Mouse (Mus musculus) forebrain, postnatal 0 days (tissue): ENCODE measurements around the gene Lhx4. TPM values are rescaled to one million over a fixed set of nuclear protein-coding genes. Genes with fewer than 3 reads are reported as not detected.

ENCODE experiments used
- ATAC-seq: fragments of 200-750 bp; cut with Nextera tagmentation; 2 replicates; pipeline ENCODE4 v1.8.0; 2017; ENCODE audit warnings: mild to moderate bottlenecking, moderate library complexity
- DNase-seq: peaks from one replicate; pipeline ENCODE4 v3.0.0-alpha.2; 2015
- H3K27ac ChIP-seq: fragments of 300-500 bp; sonication (generic); 2 replicates; pipeline ENCODE4 v1.5.1; 2014; ENCODE audit warnings: low read depth, mild to moderate bottlenecking, antibody characterized with exemption, low read length, moderate library complexity, mixed read lengths
- H3K27me3 ChIP-seq: fragments of 300-500 bp; sonication (generic); 2 replicates; pipeline ENCODE4 v1.6.1; 2014; ENCODE audit warnings: mild to moderate bottlenecking, low read length, mixed read lengths; ENCODE audit not compliant: insufficient read depth
- H3K36me3 ChIP-seq: fragments of 300-500 bp; sonication (generic); 2 replicates; pipeline ENCODE4 v1.6.1; 2014; ENCODE audit warnings: mild to moderate bottlenecking, moderate library complexity; ENCODE audit not compliant: insufficient read depth
- H3K4me1 ChIP-seq: fragments of 300-500 bp; sonication (generic); 2 replicates; pipeline ENCODE4 v1.6.1; 2014; ENCODE audit warnings: antibody characterized with exemption; ENCODE audit not compliant: insufficient read depth
- H3K4me2 ChIP-seq: fragments of 300-500 bp; sonication (generic); 2 replicates; pipeline ENCODE4 v1.6.1; 2014; ENCODE audit warnings: low read depth, mild to moderate bottlenecking, moderate library complexity
- H3K4me3 ChIP-seq: fragments of 300-500 bp; sonication (generic); 2 replicates; pipeline ENCODE4 v1.5.1; 2014; ENCODE audit warnings: low read depth, low read length, mixed read lengths
- H3K9ac ChIP-seq: fragments of 300-500 bp; sonication (generic); 2 replicates; pipeline ENCODE4 v1.6.1; 2014; ENCODE audit warnings: mild to moderate bottlenecking
- H3K9me3 ChIP-seq: fragments of 300-500 bp; sonication (generic); 2 replicates; pipeline ENCODE4 v1.6.1; 2016; ENCODE audit warnings: low read length
- CTCF ChIP-seq: sonication (generic); IDR thresholded peaks from 2 replicates; pipeline ENCODE4 v1.5.1; 2016; ENCODE audit warnings: antibody characterized with exemption, control low read depth, low read depth
- WGBS: fragments of 180-500 bp; shearing (Covaris S2); extraction: QIAGEN DNeasy Blood & Tissue Kit; methylation state at CpG from one replicate; pipeline ENCODE4 v1.1.7; 2014; 5-methylcytosine and 5-hydroxymethylcytosine counted together
- polyA plus RNA-seq: library from polyadenylated mRNA; unstranded; fragments of >200 nt; fragmentation: Nextera tagmentation; extraction: Ambion mirVana; gene quantifications from 2 replicates; pipeline ENCODE4 v1.2.1, GENCODE M21; 2015
- total RNA-seq: library from RNA; depleted of rRNA; stranded (reverse); fragments of >200 nt; gene quantifications from 2 replicates; pipeline ENCODE4 v1.2.3, GENCODE M21; 2014

Gene Lhx4
- total and polyA plus RNA-seq, 2 experiments from 2014 or later, result 0.11 TPM; not detected in 1

DNA sequence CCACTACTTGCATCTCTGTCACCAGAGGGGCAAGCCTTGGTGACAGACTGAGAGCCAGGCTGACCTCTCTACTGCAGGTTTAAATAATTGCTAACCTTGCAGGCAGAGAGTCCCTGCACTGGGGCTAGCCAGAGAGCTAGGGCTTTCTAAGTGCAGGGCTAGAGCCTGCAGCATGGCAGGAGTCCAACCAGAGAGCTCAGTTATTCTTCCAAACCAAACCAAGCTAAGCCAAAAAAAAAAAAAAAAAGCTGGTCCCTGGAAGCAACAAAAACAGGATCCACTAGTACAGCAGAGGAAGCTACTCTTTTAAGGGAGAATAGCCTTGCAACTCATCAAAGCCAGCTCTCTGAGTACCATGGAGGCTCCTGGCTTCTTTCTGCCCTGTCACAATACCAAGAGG, 50.6 kb downstream of the Lhx4 start:
- peak; percentile 37 for DNase-seq

DNA sequence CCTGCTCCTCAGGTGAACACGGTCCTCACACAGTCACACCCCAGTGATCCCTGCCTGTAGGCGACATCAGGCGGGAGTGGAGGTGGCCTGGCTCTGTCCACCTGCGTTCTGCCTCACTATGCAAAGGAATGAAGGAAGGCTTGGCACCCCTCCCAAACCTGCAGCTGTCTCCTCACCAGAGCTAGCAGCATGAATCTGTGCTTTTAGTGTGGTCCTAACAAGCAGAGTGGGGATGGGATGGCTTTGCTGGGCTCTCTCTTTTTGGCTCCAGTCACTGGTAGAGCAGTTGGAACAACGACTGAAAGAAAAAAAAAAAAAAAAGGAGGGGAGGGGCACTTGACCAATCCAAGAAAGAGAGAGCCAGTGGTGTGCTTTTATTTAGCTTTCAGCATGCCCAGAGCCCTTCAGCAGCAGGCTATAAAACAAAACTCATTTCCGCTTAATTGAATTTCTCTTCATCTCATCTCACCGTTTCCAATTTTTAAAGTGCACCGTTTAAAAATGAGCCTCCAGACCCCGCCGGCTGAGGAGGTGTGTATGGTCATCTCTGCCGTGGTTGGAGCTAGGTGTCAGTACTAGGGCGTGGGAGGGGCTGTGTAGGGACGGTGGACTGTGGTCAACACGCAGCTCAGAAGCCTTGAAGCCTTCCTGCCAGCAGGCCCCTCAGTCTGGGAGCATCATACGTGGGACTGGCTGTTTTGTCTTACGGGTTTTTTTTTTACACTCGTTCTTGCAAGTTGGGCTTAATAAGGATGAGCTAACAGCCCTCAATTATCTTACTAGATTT, 52.9 kb downstream of the Lhx4 start:
- H3K4me1 ChIP-seq, result peaks cover 8% of the 10 kb centered on the region; the same call in 1 of the 2 replicates
- no peak overlapping the region for H3K27ac ChIP-seq
- no peak overlapping the region for H3K9ac ChIP-seq
- H3K9me3 ChIP-seq, result no peaks in the 10 kb centered on the region
- H3K4me2 ChIP-seq, result peak overlapping the region; percentile 23; the same call in 1 of the 2 replicates
- H3K4me3 ChIP-seq, result no peak overlapping the region
- WGBS, result 30% methylated on average over 17 of the region's 17 CpGs
- no peaks in the 10 kb centered on the region for H3K36me3 ChIP-seq
- ATAC-seq (peak; percentile 66), DNase-seq (peak; percentile 38)
- TF ChIP-seq CTCF, result no peak
- H3K27me3 ChIP-seq, result no peaks in the 10 kb centered on the region

More for the DNA sequence above, 50.6 kb downstream of the Lhx4 start:
- H3K9ac ChIP-seq, result no peak overlapping the region
- TF ChIP-seq CTCF, result no peak
- H3K4me2 ChIP-seq, result no peak overlapping the region
- 0 out of 2 replicates have a peak, but pooled peaks cover 8% of the 10 kb centered on the region for H3K4me1 ChIP-seq
- H3K27me3 ChIP-seq, result no peaks in the 10 kb centered on the region
- H3K36me3 ChIP-seq, result no peaks in the 10 kb centered on the region
- no peaks in the 10 kb centered on the region for H3K9me3 ChIP-seq
- H3K27ac ChIP-seq, result no peak overlapping the region
- no peak for ATAC-seq
- H3K4me3 ChIP-seq, result no peak overlapping the region

DNA sequence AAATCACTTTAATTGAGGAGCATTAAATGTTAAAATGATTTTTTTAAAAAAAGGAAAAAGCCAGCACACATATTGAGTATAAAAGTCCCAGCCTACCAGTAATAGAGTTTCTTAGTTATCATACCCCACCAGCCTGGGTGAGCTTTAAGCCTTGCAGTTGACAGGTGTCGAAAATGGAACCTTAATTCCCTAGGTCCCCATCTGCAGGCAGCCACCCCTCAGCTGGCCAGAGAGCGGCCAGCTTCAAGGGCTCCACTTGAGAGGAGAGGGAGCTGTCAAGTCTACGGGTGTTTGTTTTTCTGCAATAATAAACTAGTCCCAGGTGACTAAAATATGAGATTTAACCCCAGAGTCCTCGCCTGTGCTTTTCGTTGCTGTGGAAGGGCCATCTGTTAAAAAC, 58.0 kb downstream of the Lhx4 start:
- Histone ChIP-seq H3K9me3 (no peaks in the 10 kb centered on the region), H3K36me3 (no peaks in the 10 kb centered on the region), H3K9ac (no peak overlapping the region), H3K4me2 (no peak overlapping the region), H3K27ac (no peak overlapping the region), H3K4me1 (peaks cover 7% of the 10 kb centered on the region), H3K4me3 (no peak overlapping the region), H3K27me3 (no peaks in the 10 kb centered on the region)
- 27% methylated on average over 5 of the region's 5 CpGs for WGBS
- DNase-seq, result no peak
- no peak for ATAC-seq
- no peak for TF ChIP-seq CTCF

DNA sequence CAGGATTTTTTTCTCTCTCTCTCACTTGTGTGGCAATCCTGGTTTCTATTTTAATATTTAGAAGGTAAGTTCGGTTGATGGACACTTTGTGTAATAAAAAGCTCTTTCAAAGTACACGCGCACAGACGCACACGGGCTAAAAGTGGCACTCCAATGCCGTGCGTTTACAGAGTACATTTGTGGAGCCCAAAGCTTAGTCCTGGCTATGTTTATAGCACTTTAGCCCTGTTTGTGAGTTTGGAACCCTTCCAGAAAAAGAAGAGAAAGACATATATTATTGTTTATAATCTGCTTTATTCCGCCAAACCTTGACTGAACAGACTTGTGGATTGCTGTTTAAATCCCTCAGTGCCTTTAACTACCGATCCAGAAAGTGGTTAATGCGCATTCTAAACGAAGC, 58.5 kb downstream of the Lhx4 start:
- peaks cover 6% of the 10 kb centered on the region for H3K4me1 ChIP-seq
- H3K27me3 ChIP-seq, result no peaks in the 10 kb centered on the region
- no peak for DNase-seq
- no peaks in the 10 kb centered on the region for H3K9me3 ChIP-seq
- H3K9ac ChIP-seq, result no peak overlapping the region
- H3K4me3 ChIP-seq, result no peak overlapping the region
- no peak for ATAC-seq
- 34% methylated on average over 11 of the region's 11 CpGs for WGBS
- no peak overlapping the region for H3K4me2 ChIP-seq
- H3K36me3 ChIP-seq, result no peaks in the 10 kb centered on the region
- TF ChIP-seq CTCF, result no peak
- no peak overlapping the region for H3K27ac ChIP-seq

DNA sequence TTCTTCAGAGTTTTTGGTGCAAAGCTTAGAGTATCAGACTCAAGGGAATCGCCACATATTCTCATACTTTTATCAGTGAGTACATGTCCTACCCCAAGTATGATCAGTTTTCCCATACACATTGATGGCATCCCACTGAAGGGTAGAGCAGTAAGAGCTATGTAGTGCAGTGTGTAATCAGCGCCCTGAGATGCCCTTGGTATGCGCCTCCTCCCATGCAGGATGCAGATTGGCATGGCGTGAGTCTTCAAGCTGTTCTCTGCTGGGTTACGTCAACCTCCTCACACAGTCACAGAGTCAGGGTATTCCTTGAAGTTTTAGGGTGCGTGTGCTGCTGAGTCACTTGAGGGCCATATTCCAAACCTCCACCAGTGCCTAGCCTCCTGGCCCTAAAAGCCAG, 59.3 kb downstream of the Lhx4 start:
- no peak overlapping the region for H3K27ac ChIP-seq
- no peaks in the 10 kb centered on the region for H3K27me3 ChIP-seq
- no peak for TF ChIP-seq CTCF
- peaks cover 6% of the 10 kb centered on the region for H3K4me1 ChIP-seq
- ATAC-seq (peak; percentile 20; the same call in 1 of the 2 replicates), DNase-seq (no peak)
- H3K4me3 ChIP-seq, result no peak overlapping the region
- no peaks in the 10 kb centered on the region for H3K36me3 ChIP-seq
- H3K9me3 ChIP-seq, result no peaks in the 10 kb centered on the region
- 87% methylated on average over 6 of the region's 6 CpGs for WGBS
- H3K4me2 ChIP-seq, result no peak overlapping the region
- no peak overlapping the region for H3K9ac ChIP-seq

DNA sequence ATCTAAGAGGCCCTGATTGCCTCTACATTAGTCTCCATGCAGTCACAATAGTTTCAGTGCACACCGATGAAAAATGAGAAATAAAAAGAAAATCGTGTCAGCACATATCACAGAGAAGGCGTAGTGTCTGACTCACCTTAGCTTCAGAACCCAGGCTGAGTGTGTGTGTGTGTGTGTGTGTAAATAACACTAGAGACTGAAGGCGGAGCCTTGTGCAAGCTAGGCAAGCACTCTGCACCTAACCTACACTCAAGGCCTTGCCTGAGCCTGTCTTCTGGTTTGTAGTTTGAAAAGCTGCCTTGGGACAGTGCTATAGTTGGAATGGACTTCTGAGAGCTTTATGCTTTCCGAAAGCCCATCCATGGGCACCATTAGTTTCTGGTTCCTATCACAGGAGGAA, 61.9 kb downstream of the Lhx4 start:
- Histone ChIP-seq H3K36me3 (no peaks in the 10 kb centered on the region), H3K9ac (no peak overlapping the region), H3K4me3 (no peak overlapping the region), H3K4me2 (no peak overlapping the region), H3K9me3 (no peaks in the 10 kb centered on the region), H3K4me1 (peaks cover 6% of the 10 kb centered on the region), H3K27me3 (no peaks in the 10 kb centered on the region), H3K27ac (no peak overlapping the region)
- no peak for DNase-seq
- ATAC-seq, result no peak
- WGBS, result 92% methylated on average over 5 of the region's 5 CpGs
- TF ChIP-seq CTCF, result no peak

DNA sequence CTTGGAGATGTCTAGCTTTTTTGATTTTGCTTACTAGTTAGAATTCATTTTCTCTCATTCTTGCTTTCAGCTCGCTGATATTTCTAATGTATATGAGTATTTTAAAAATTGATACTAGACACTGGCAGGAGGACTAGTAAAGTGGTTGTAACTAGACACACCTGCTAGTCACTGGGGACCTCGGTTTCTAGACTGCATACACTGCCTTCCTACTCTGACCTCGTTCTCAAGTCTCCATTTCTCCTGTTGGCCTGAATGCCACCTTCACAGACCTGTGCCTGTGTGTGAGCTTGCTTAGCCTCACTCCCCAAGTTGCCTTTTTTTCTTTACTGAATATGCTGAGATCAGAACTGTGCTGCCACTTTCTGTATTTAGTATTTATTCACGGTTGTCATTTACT, 62.3 kb downstream of the Lhx4 start:
- no peak for ATAC-seq
- Histone ChIP-seq H3K4me2 (no peak overlapping the region), H3K27me3 (no peaks in the 10 kb centered on the region), H3K36me3 (no peaks in the 10 kb centered on the region), H3K4me1 (peaks cover 6% of the 10 kb centered on the region), H3K9me3 (no peaks in the 10 kb centered on the region), H3K27ac (no peak overlapping the region), H3K9ac (no peak overlapping the region), H3K4me3 (no peak overlapping the region)
- TF ChIP-seq CTCF, result no peak
- DNase-seq, result no peak
- 85% methylated on average over 4 of the region's 4 CpGs for WGBS
